Mouse (Mus musculus) limb, embryonic 10.5 days (tissue): ENCODE measurements around the gene Gm20605. TPM values are rescaled to one million over a fixed set of nuclear protein-coding genes. Genes with fewer than 3 reads are reported as not detected.
"Not testable (repeated sequence)": the region's sequence is repeated elsewhere in the genome, so short reads cannot be mapped to it uniquely, and the experiment has no call there.

Source experiments
- DNase-seq: peaks from one replicate; pipeline ENCODE4 v3.0.0-alpha.2; 2017; ENCODE audit warnings: low spot score
- H3K27ac ChIP-seq: fragments of 300-500 bp; sonication (generic); 2 replicates; pipeline ENCODE4 v1.5.1; 2016; ENCODE audit warnings: mild to moderate bottlenecking
- H3K27me3 ChIP-seq: fragments of 300-500 bp; sonication (generic); 2 replicates; pipeline ENCODE4 v1.6.1; 2016; ENCODE audit warnings: low read depth, mild to moderate bottlenecking; ENCODE audit not compliant: poor library complexity, severe bottlenecking
- H3K36me3 ChIP-seq: fragments of 300-500 bp; sonication (generic); 2 replicates; pipeline ENCODE4 v1.6.1; 2016; ENCODE audit warnings: mild to moderate bottlenecking, moderate library complexity
- H3K4me1 ChIP-seq: fragments of 300-500 bp; sonication (generic); 2 replicates; pipeline ENCODE4 v1.6.1; 2016
- H3K4me3 ChIP-seq: fragments of 300-500 bp; sonication (generic); 2 replicates; pipeline ENCODE4 v1.5.1; 2016; ENCODE audit warnings: mild to moderate bottlenecking, moderate library complexity
- H3K9me3 ChIP-seq: fragments of 300-500 bp; sonication (generic); replicated peaks from 2 replicates; pipeline ENCODE4 v1.6.1; 2016; ENCODE audit warnings: mild to moderate bottlenecking
- WGBS: fragments of 180-500 bp; shearing (Covaris S2); methylation state at CpG from one replicate; pipeline ENCODE4 v1.1.7; 2016; 5-methylcytosine and 5-hydroxymethylcytosine counted together
- polyA plus RNA-seq: library from polyadenylated mRNA; unstranded; fragments of >200 nt; fragmentation: Nextera tagmentation; extraction: Ambion mirVana; gene quantifications from 2 replicates; pipeline ENCODE4 v1.2.1, GENCODE M21; 2016

Gm20605 gene
- polyA plus RNA-seq, 1 experiment from 2014 or later: 14.8 TPM

DNA sequence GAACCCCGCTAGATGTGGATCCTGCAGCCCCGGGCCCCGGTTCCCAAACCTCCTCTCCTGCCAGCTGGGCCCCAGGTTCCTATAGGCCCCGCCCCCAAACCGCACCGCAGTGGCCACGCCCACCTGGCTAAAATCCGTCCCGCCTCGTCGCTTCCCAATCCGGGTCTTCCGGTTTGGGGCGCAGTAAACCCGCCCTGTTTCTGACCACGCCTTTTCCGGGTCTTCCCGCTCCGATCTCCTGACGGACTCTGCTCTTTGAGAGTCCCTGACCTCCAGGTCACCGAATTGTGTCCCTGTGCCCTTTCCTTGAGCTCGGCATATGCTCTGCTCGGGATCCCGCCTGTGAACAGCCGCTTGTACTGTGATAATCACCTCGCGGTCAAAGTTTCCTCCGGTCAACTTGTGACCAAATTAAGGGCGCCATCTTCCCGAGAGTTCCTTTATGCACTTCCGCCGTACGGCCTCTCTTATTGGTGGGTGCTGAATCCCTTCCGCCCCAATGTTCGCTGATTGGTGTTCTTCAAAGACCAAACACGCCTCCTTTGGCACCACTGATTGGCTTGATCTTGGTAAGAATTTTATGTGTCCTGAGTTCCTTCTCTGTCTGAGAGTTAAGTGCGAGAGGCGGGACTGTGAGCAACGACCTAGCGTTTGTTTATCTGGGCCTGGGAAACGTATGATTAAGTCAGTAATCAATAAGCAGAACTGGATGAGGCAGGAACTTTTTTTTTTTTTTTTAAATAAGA is 28.2 kb upstream of the Gm20605 start, which contains the start of gene Mospd3:
Gene Mospd3, minus strand, starts transcription at position 440 of the 746 bp plus-strand sequence.
- peak; percentile 96 for DNase-seq
- H3K4me1 ChIP-seq: peaks cover 40% of the 10 kb centered on the region
- peak within 1 kb of the TSS; percentile 80 for H3K4me3 ChIP-seq
- peak within 1 kb of the TSS; percentile 97 for H3K27ac ChIP-seq
- WGBS: under 1% methylated on average over 41 of the region's 41 CpGs
- H3K36me3 ChIP-seq: peaks cover 43% of the 10 kb centered on the region
- H3K27me3 ChIP-seq: no peaks in the 10 kb centered on the region
- no peaks in the 10 kb centered on the region for H3K9me3 ChIP-seq

DNA sequence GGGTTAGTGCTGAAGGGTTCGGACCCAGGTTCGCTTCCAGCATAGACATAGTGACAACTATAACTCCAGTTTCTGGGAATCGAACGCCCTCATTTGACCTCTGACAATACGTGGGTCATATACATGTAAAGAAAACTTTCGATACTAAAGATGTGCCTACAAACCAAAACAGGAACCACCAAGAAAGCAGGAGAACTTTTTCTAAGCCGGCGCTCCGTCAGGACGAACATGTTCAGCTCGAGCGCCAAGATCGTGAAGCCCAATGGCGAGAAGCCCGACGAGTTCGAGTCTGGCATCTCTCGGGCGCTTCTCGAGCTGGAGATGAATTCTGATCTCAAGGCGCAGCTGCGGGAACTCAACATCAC is 27.6 kb upstream of the Gm20605 start:
- peak overlapping the region; percentile 80 for H3K4me3 ChIP-seq
- DNase-seq: peak; percentile 67
- H3K27me3 ChIP-seq: no peaks in the 10 kb centered on the region
- H3K4me1 ChIP-seq: peaks cover 40% of the 10 kb centered on the region
- peak overlapping the region; percentile 97 for H3K27ac ChIP-seq
- H3K9me3 ChIP-seq: no peaks in the 10 kb centered on the region
- H3K36me3 ChIP-seq: peaks cover 48% of the 10 kb centered on the region
- WGBS: under 1% methylated on average over 22 of the region's 22 CpGs

DNA sequence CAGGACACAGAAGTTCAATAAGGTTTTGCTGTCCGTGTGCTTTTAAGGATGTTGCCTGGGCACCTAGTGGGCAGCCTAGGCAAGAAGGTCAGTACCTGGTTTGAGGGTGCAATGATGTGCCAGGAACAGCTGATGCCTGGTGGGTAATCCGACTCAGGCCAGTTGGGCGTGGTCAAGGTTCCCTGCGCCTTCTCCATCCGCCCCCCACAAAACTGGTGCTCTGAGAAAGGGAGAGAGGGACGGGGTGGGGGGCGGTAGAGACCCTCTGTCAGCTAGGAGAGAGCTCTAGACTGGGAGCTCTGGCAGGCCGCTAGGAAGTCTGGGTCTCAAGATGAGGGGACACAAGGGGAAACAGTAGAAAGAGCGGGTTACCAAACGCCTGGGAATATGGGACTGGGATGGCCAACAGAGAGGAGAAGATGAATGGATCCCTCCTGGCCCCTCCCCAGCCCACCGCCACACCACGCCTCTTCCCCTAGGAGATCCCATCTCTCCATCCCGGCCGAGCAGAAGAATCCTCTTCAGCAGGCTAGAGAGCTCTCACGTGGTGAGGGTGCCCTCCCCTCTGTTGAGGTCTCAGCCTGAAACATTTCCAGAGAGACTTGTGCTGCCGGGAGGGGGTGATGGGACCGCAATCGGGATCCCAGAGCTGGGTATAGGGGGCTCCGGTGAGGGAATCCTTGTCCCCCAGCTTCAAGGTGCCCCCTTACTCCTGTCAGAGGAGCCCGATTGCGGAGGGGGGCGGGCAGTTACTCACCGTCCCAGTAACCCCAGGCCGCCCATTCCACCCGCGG is 20.9 kb upstream of the Gm20605 start:
- Histone ChIP-seq H3K36me3 (peaks cover 57% of the 10 kb centered on the region), H3K4me1 (peaks cover 65% of the 10 kb centered on the region), H3K27me3 (no peaks in the 10 kb centered on the region), H3K9me3 (no peaks in the 10 kb centered on the region), H3K27ac (peak overlapping the region; percentile 96), H3K4me3 (peak overlapping the region; percentile 55)
- peak; percentile 38 for DNase-seq
- WGBS: 14% methylated on average over 26 of the region's 26 CpGs

DNA sequence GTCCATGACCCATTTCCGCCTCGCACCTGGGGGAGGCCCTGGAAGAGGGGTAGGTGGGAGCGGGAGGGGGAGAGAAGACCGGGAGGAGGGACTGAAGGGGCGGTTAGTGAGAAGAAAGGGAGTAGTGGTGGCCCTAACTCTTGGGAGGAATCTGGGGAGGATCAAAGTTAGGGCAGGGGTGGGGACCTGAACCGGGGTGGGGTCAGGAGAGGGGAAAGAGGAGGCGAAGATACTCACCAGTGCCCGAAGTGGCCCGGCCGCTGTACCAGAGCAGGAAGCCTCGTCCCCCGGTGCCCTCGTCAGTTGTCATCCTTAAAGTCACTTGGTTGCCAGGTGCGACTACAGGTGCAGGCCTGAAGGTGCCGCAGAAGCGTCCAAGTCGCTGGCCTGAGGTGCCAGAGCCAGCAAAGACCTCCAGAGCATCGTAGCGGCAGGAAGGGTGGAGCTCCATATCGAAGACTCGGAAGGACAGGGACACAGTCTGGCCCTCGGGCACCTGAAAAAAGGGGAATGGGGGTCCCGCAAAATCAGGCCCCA is 20.3 kb upstream of the Gm20605 start:
- H3K4me1 ChIP-seq: peaks cover 65% of the 10 kb centered on the region
- peak overlapping the region; percentile 55 for H3K4me3 ChIP-seq
- H3K27me3 ChIP-seq: no peaks in the 10 kb centered on the region
- H3K27ac ChIP-seq: peak overlapping the region; percentile 96
- peak; percentile 43 for DNase-seq
- WGBS: 13% methylated on average over 23 of the region's 23 CpGs
- H3K9me3 ChIP-seq: no peaks in the 10 kb centered on the region
- peaks cover 50% of the 10 kb centered on the region for H3K36me3 ChIP-seq

DNA sequence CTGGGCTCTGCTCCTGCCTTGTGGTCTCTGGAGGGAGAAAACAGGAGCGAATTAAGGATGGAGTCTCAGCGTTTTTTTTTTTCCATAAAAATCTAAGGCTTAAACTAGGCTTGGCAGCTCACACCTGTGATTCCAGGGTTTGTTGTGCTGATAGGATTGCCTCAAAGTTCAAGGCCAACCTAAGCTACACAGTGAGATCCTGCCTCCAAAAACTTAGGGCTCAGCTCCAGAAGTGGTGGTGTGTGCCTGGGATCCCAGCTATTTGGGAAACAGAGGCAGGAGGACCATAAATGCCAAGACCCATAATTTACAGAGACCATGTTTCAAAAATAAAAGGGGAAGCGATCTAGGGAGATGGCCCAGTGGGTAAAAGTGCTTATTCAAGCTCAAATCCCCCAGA is 19.7 kb upstream of the Gm20605 start:
- peaks cover 45% of the 10 kb centered on the region for H3K36me3 ChIP-seq
- peaks cover 69% of the 10 kb centered on the region for H3K4me1 ChIP-seq
- H3K27me3 ChIP-seq: no peaks in the 10 kb centered on the region
- 50% methylated on average over 3 of the region's 3 CpGs for WGBS
- no peaks in the 10 kb centered on the region for H3K9me3 ChIP-seq
- peak overlapping the region; percentile 96 for H3K27ac ChIP-seq
- peak overlapping the region; percentile 55 for H3K4me3 ChIP-seq
- DNase-seq: no peak

DNA sequence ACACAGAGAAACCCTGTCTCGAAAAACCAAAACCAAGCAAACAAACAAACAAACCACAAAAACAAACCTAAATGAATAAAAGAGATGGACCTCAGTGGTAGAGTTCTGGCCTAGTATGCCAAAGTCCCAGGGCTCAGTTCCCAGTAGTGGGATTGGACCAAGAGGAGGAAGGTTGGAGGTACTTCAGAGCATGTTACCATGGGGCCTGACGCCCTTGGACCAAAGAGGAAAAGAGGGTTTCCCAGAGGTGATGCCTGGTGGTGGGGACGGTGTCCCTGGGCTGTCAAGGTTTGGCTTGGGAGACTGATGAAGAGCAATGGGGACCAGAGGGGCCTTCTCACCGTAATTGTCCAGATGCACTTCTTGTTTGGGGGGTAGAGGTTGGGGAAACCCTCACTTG is 18.9 kb upstream of the Gm20605 start:
- DNase-seq: no peak
- Histone ChIP-seq H3K4me1 (peaks cover 69% of the 10 kb centered on the region), H3K27ac (peak overlapping the region; percentile 96), H3K36me3 (peaks cover 37% of the 10 kb centered on the region), H3K9me3 (no peaks in the 10 kb centered on the region), H3K4me3 (peak overlapping the region; percentile 55), H3K27me3 (no peaks in the 10 kb centered on the region)
- 37% methylated on average over 4 of the region's 4 CpGs for WGBS

DNA sequence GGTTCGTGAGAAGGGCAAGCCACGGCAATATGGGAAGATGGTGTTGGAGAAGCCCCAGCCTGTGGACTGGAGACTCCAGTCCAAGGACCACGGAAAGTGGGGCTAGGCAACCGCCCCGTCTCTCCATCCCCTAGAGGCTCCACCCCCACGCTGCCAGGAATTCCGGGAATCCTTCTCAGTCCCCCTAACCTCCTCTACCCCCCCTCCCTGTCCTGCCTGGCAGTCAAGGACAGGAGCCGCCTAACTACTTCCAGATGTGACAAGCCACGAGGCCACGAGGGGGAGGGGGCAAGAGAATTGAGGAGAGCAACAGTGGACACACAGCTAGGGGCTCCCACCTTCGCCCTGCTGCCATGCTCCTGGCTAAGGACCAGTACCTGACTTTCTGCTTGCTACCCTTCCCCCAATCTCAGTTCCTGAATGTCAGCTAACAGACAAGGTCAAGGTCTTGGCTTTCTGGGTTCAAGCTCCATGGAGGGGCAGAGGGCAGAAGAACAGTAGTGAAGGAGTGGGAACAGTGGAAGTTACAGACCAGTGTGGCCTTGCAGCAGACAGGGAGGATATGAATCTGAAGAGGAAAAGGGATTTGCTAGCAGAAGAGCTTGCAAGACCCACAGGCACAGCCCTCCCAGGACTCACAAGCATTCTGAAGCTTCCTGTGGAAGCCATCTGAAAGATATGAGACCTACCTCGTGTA is 18.3 kb upstream of the Gm20605 start:
- no peaks in the 10 kb centered on the region for H3K9me3 ChIP-seq
- peaks cover 69% of the 10 kb centered on the region for H3K4me1 ChIP-seq
- peak; percentile 96 for DNase-seq
- no peaks in the 10 kb centered on the region for H3K27me3 ChIP-seq
- H3K4me3 ChIP-seq: peak overlapping the region; percentile 55
- H3K27ac ChIP-seq: peak overlapping the region; percentile 96
- 2% methylated on average over 12 of the region's 12 CpGs for WGBS
- peaks cover 31% of the 10 kb centered on the region for H3K36me3 ChIP-seq

DNA sequence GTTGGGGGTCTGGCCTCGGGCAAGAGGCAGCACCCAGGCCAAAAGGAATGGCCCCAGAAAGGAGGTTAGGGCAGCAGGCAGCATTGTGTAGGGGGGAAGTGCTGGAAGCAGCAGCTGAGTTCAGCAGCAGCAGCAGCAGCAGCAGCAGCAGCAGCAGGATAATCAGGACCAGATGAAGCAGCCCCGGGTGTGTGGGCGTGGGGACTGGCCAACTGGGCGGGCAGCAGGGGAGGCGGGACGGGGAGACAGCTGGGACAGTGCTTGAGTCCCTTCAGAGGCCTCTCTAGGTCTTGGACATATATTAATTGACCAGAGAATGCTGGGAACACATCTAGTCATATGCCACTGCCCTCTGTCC is 17.8 kb upstream of the Gm20605 start:
- Histone ChIP-seq H3K27ac (peak overlapping the region; percentile 96), H3K4me3 (peak overlapping the region; percentile 55), H3K9me3 (no peaks in the 10 kb centered on the region), H3K36me3 (peaks cover 26% of the 10 kb centered on the region), H3K4me1 (peaks cover 69% of the 10 kb centered on the region), H3K27me3 (no peaks in the 10 kb centered on the region)
- WGBS: 3% methylated on average over 6 of the region's 6 CpGs
- peak; percentile 94 for DNase-seq

DNA sequence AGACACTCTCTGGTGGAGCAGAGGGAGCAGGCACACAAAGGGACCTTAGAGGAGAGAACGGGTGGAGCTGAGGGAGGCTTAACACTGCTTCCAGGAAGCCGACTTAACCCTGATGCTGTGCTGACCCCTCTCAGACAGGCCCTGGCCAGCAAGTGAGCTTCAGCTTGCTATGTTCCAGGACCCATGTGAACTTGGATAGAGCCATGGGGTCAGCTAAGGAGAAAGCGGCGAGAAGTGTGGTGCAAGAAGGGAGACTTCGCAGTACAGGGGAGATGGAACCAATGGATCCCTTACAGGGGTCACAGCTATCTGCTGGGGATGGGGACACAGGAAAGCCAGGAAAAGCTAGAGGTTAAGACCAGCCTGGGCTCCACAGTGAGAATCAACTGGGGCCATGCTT is 15.9 kb upstream of the Gm20605 start:
- H3K4me3 ChIP-seq: no peak overlapping the region
- H3K27ac ChIP-seq: peak overlapping the region; percentile 96
- DNase-seq: no peak
- WGBS: 77% methylated on average over 5 of the region's 5 CpGs
- no peaks in the 10 kb centered on the region for H3K27me3 ChIP-seq
- H3K36me3 ChIP-seq: peaks cover 7% of the 10 kb centered on the region
- no peaks in the 10 kb centered on the region for H3K9me3 ChIP-seq
- peaks cover 61% of the 10 kb centered on the region for H3K4me1 ChIP-seq

DNA sequence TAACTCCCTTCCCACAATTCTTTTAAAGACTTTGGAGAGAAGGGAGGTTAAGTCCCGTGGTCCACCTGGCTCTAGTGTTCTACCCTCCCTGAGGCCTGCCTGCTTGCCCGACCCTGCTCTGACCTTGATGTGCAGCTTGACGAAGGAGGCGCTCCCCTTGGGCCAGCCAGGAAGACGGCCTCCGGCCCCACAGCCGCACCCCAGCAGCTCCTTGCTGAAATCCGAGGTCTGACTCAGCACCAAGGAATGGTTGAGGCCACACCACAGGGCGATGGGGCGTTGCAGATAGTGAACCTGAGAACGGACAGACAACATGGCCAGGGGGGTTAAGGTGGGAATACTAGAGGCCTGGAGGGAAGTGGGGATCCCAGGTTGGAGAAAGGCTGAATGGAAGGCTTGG is 15.4 kb upstream of the Gm20605 start, which contains the start of gene Pcolce:
Gene Pcolce, minus strand, starts transcription at position 235 of the 400 bp plus-strand sequence.
- peaks cover 3% of the 10 kb centered on the region for H3K36me3 ChIP-seq
- peak; percentile 33 for DNase-seq
- no peaks in the 10 kb centered on the region for H3K9me3 ChIP-seq
- H3K27ac ChIP-seq: peak within 1 kb of the TSS; percentile 96
- peaks cover 57% of the 10 kb centered on the region for H3K4me1 ChIP-seq
- 0 out of 2 replicates have a peak within 1 kb of the TSS, but pooled peaks have one; percentile 2 for H3K4me3 ChIP-seq
- no peaks in the 10 kb centered on the region for H3K27me3 ChIP-seq
- 49% methylated on average over 11 of the region's 11 CpGs for WGBS

DNA sequence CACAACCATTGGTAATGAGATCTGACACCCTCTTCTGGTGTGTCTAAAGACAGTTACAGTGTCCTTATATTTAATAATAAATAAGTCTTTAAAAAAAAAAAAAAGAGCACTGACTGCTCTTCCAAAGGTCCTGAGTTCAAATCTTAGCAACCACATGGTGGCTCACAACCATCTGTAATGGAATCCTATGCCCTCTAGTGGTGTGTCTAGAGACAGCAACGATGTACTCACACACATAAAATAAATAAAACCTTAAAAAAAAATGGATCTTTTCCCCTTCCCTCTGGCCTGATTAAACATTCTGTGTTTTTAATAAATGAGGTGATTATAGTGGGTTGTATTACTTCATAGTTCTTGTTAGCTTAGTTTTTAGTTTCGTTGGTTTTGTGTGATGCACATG is 14.1 kb upstream of the Gm20605 start:
- H3K4me1 ChIP-seq: peaks cover 43% of the 10 kb centered on the region
- 92% methylated on average over 2 of the region's 2 CpGs for WGBS
- DNase-seq, H3K9me3 ChIP-seq, H3K4me3 ChIP-seq, H3K27me3 ChIP-seq, H3K36me3 ChIP-seq, H3K27ac ChIP-seq: not testable (repeated sequence)

DNA sequence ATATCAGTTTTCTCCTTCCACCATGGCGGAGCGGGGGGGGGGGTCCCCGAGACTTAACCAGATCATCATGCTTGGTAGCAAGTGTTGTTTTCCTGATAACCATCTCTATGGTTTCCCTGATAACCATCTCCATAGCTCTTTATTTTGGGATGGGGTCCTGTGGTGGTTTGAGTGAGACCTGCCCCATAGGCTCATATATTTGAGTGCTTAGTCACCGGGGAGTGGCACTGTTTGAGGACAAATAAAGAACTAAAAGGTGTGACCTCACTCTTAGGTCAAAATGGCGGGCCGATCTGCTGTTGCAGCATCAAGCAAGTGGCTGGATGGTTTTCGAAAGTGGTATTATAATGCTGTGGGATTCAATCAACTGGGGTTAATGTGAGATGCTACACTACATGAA is 13.6 kb upstream of the Gm20605 start:
- H3K36me3 ChIP-seq: no peaks in the 10 kb centered on the region
- WGBS: 89% methylated on average over 7 of the region's 7 CpGs
- peaks cover 39% of the 10 kb centered on the region for H3K4me1 ChIP-seq
- no peak overlapping the region for H3K27ac ChIP-seq
- H3K4me3 ChIP-seq: no peak overlapping the region
- H3K27me3 ChIP-seq: no peaks in the 10 kb centered on the region
- H3K9me3 ChIP-seq: no peaks in the 10 kb centered on the region
- DNase-seq: no peak
